Mouse (Mus musculus): ENCODE measurements at regions not wholly inside any gene's neighbourhood (a gene's known extent, or its start where the extent isn't known, plus 50 kb on each side); places are given as distances from the start of the nearest gene placed in this dataset.

DNA sequence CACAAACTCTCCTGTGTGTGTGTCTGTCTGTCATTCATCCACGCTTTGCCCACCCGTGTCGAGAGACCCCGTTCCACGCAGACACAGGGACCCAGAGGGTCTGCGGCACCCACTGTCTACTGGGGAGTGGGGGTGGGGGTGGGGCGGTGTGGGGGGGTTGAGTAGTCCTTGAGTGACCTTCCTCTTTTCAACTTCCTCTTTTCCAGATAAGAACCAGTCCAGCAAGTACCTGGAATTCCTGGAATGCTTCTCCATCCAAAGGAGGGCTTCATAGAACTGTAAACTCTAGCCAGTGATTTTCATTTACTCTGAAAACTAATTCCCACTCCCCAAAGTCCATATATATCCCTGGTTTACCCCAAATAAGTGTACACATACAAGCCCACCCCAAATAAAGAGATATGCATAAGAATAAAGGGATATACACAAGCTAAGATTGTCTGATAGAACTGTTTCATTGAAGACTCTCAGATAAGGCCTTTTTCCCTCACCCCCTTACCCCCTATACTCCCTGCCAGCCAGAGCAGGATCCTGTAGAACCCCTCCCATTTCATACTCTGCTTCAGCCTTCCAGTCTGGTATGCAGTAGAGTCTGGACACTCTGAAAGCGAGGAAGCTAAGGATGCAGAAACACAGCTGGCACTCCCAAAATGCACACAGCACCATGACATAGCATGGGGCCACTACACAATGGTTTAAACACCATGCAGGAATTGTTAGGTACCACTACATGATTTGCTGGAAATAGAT, 172.0 kb downstream of the Gm9733 start:
- H3K27ac ChIP-seq (ENCODE audit: low read length), result no peak overlapping the region

DNA sequence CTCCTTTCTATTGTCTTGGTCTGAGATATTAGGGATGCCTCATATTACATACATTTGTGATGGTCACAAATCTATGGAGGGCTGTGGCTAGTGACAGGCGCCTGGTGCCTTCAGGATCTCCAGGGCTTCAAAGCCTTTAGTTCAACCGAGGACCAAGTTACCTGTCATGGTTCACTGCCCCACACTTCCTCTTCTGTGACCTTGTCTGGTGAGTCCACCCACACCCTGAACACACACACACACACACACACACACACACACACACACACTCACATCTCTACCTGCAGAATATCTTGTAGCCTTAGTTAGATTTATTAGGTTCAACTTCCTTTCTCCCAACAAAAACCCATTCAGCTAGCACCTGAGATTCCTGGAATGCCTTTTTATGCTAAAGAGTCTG, 156.3 kb downstream of the Gm9733 start:
- ATAC-seq (no peak), DNase-seq (ENCODE audit: low spot score) (no peak)
- H3K4me2 ChIP-seq (replicated peaks; ENCODE audit: low read depth, low read length), result no peak overlapping the region
- no peak for TF ChIP-seq CTCF (IDR thresholded peaks at IDR 0.05)
- no peak for TF ChIP-seq EP300 (IDR thresholded peaks at IDR 0.05)
- no peaks in the 10 kb centered on the region for H3K9me3 ChIP-seq (ENCODE audit: low read length)
- no peak overlapping the region for H3K9ac ChIP-seq (replicated peaks; ENCODE audit: low read depth)
- H3K36me3 ChIP-seq (ENCODE audit: insufficient read depth, low read length), result no peaks in the 10 kb centered on the region
- H3K27me3 ChIP-seq (replicated peaks; ENCODE audit: insufficient read depth, low read length), result no peaks in the 10 kb centered on the region
- 88% methylated on average over 2 of the region's 2 CpGs for WGBS
- no peak overlapping the region for H3K27ac ChIP-seq (ENCODE audit: low read length)
- H3K4me1 ChIP-seq (ENCODE audit: insufficient read depth, low read depth, low read length), result no peaks in the 10 kb centered on the region
- H3K4me3 ChIP-seq (ENCODE audit: low read depth, low read length), result no peak overlapping the region

More for the DNA sequence above, 172.0 kb downstream of the Gm9733 start:
- no peaks in the 10 kb centered on the region for H3K9me3 ChIP-seq (ENCODE audit: low read length)
- H3K4me3 ChIP-seq (ENCODE audit: low read depth, low read length), result no peak overlapping the region
- no peak for TF ChIP-seq CTCF (IDR thresholded peaks at IDR 0.05)
- peak; percentile 57 for TF ChIP-seq EP300 (IDR thresholded peaks at IDR 0.05)
- 36% methylated on average over 7 of the region's 8 CpGs for WGBS
- H3K4me1 ChIP-seq (ENCODE audit: insufficient read depth, low read depth, low read length), result no peaks in the 10 kb centered on the region
- H3K9ac ChIP-seq (replicated peaks; ENCODE audit: low read depth), result no peak overlapping the region
- peak; percentile 79 for ATAC-seq
- DNase-seq (ENCODE audit: low spot score), result peak; percentile 52
- no peaks in the 10 kb centered on the region for H3K27me3 ChIP-seq (replicated peaks; ENCODE audit: insufficient read depth, low read length)
- no peaks in the 10 kb centered on the region for H3K36me3 ChIP-seq (ENCODE audit: insufficient read depth, low read length)
- H3K4me2 ChIP-seq (replicated peaks; ENCODE audit: low read depth, low read length), result no peak overlapping the region

DNA sequence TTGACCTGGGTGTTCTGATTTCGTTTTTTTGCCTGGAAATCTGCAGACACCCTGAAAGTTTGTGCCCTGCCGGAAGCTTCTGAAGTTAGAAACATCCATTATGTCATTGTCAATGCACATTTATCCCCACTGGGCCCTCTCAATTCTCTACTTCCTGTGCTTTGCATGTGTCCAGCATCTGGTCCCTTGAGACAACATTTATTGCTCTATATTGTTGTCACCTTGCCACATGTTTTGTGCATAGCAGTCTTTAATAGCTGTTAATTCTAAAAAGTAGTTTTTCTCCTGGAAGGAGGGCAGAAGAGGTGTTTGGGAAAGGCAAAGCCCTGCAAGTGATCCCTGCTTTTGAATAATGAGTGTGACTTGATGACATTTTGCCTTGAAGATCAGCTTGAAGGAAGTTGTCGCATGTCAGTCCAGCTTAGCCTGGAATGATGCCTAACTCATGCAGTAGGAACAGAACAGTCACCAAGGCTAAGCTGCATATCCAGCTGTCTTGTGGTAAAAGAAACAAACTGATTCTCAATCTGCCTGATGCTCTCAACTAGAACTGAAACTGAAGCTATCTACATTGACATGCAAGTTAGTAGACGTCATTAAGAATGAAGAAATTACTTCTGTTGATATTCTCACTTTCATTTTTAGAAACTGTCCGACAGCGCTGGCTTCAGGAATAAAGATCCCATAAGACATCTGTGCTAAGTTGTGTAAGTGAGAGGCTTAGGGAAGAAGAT, 152.9 kb downstream of the Gm9733 start:
- no peaks in the 10 kb centered on the region for H3K4me1 ChIP-seq (ENCODE audit: insufficient read depth, low read depth, low read length)
- no peak for ATAC-seq
- no peaks in the 10 kb centered on the region for H3K9me3 ChIP-seq (ENCODE audit: low read length)
- H3K9ac ChIP-seq (replicated peaks; ENCODE audit: low read depth), result no peak overlapping the region
- H3K36me3 ChIP-seq (ENCODE audit: insufficient read depth, low read length), result no peaks in the 10 kb centered on the region
- H3K4me2 ChIP-seq (replicated peaks; ENCODE audit: low read depth, low read length), result no peak overlapping the region
- H3K27me3 ChIP-seq (replicated peaks; ENCODE audit: insufficient read depth, low read length), result no peaks in the 10 kb centered on the region
- DNase-seq (ENCODE audit: low spot score), result peak; percentile 55
- H3K4me3 ChIP-seq (ENCODE audit: low read depth, low read length), result no peak overlapping the region
- H3K27ac ChIP-seq (ENCODE audit: low read length), result no peak overlapping the region
- no peak for TF ChIP-seq CTCF (IDR thresholded peaks at IDR 0.05)
- no peak for TF ChIP-seq EP300 (IDR thresholded peaks at IDR 0.05)
- WGBS, result 54% methylated on average over 6 of the region's 6 CpGs

DNA sequence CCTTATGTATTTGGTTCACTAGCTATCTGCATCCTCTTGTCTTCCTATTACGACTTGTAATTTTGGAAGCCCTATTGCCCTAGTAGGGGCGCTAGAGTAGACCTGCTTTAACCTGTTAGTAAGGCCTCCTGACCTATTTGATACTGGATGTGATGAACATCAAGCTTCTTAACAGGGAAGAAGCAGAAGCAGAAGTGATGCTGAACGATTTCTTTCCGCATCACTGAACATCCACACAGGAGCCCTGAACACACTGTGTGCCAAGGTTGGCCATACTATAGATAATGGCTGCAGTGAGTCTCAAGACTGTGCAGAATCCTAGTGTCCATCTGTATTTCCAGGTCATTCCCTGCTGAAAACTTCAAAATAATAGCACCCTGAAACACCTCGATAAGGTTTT, 151.0 kb downstream of the Gm9733 start:
- 92% methylated on average over 5 of the region's 5 CpGs for WGBS

DNA sequence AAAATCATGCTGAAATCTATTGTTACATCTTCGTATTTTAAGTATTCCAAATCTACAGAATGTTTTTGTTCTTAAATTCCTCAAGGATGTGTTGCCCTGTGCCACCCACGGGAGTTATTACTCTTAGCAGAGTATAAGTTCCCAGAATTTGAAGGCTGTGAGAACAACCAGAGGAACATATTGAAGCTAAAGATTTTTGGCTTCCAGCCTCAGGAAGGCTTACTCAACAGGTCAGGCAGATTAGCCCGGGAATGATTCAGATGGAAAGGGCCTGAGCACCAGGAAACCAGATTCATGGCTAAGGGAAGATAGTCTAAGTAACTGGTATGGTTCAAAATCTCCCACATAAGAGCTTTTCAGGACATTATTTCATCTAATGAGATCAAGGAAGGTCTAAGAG, 145.4 kb downstream of the Gm9733 start:
- 56% methylated on average over 3 of the region's 3 CpGs for WGBS
- H3K27me3 ChIP-seq (replicated peaks; ENCODE audit: insufficient read depth, low read length), result no peaks in the 10 kb centered on the region
- no peak for TF ChIP-seq CTCF (IDR thresholded peaks at IDR 0.05)
- no peak for TF ChIP-seq EP300 (IDR thresholded peaks at IDR 0.05)
- H3K4me3 ChIP-seq (ENCODE audit: low read depth, low read length), result no peak overlapping the region
- H3K4me2 ChIP-seq (replicated peaks; ENCODE audit: low read depth, low read length), result no peak overlapping the region
- H3K27ac ChIP-seq (ENCODE audit: low read length), result no peak overlapping the region
- no peak overlapping the region for H3K9ac ChIP-seq (replicated peaks; ENCODE audit: low read depth)
- H3K4me1 ChIP-seq (ENCODE audit: insufficient read depth, low read depth, low read length), result no peaks in the 10 kb centered on the region
- H3K9me3 ChIP-seq (ENCODE audit: low read length), result no peaks in the 10 kb centered on the region
- DNase-seq (ENCODE audit: low spot score) (peak; percentile 44), ATAC-seq (peak; percentile 26; the same call in 1 of the 2 replicates)
- no peaks in the 10 kb centered on the region for H3K36me3 ChIP-seq (ENCODE audit: insufficient read depth, low read length)

More for the DNA sequence above, 151.0 kb downstream of the Gm9733 start:
- Histone ChIP-seq H3K9ac (replicated peaks; ENCODE audit: low read depth) (no peak overlapping the region), H3K36me3 (ENCODE audit: insufficient read depth, low read length) (no peaks in the 10 kb centered on the region), H3K9me3 (ENCODE audit: low read length) (no peaks in the 10 kb centered on the region), H3K4me2 (replicated peaks; ENCODE audit: low read depth, low read length) (no peak overlapping the region), H3K27me3 (replicated peaks; ENCODE audit: insufficient read depth, low read length) (no peaks in the 10 kb centered on the region), H3K4me1 (ENCODE audit: insufficient read depth, low read depth, low read length) (no peaks in the 10 kb centered on the region), H3K27ac (ENCODE audit: low read length) (no peak overlapping the region), H3K4me3 (ENCODE audit: low read depth, low read length) (no peak overlapping the region)
- TF ChIP-seq EP300 (IDR thresholded peaks at IDR 0.05) (no peak), CTCF (IDR thresholded peaks at IDR 0.05) (no peak)
- DNase-seq (ENCODE audit: low spot score), result no peak
- no peak for ATAC-seq

DNA sequence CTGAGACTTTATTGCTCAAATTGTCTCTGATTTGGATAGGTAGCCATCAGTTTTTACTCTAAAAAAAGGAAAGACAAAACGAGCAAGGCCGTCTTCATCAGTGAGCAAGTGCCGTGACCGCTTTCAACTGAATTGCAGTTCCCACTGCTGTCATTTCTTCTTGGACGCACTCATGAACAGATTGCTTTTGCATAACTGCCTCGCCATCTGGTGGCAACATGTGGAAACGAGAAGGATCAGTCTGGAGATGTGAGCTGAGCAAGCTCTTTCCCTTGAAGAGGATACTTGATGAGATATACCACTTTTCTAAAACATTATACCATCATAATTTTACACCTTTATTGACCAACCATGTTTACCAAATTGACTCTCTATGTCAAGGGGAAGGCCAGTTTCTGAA, 137.7 kb downstream of the Gm9733 start:
- peak; percentile 85 for ATAC-seq
- WGBS, result 3% methylated on average over 7 of the region's 7 CpGs

More for the DNA sequence above, 137.7 kb downstream of the Gm9733 start:
- Histone ChIP-seq H3K27me3 (replicated peaks; ENCODE audit: insufficient read depth, low read length) (no peaks in the 10 kb centered on the region), H3K9ac (replicated peaks; ENCODE audit: low read depth) (no peak overlapping the region), H3K27ac (ENCODE audit: low read length) (no peak overlapping the region), H3K4me1 (ENCODE audit: insufficient read depth, low read depth, low read length) (no peaks in the 10 kb centered on the region), H3K9me3 (ENCODE audit: low read length) (no peaks in the 10 kb centered on the region), H3K4me3 (ENCODE audit: low read depth, low read length) (no peak overlapping the region), H3K4me2 (replicated peaks; ENCODE audit: low read depth, low read length) (no peak overlapping the region; the same call in 1 of the 2 replicates), H3K36me3 (ENCODE audit: insufficient read depth, low read length) (no peaks in the 10 kb centered on the region)
- TF ChIP-seq CTCF (IDR thresholded peaks at IDR 0.05) (peak; percentile 98), EP300 (IDR thresholded peaks at IDR 0.05) (no peak)
- peak; percentile 94 for DNase-seq (ENCODE audit: low spot score)
